Mouse (Mus musculus) T-helper 2 cell (primary cell): ENCODE data around the gene Il4ra.

Experiments used
- in situ Hi-C: fragments of 300-600 bp; cut with MboI, MseI; formaldehyde crosslinking; loops from one replicate; pipeline ENCODE4 v1.15.1; 2025; ENCODE audit warnings: high pct_unique_total_duplicates

Il4ra gene

GRCm38 (mm10) chr7:125551766-125552709 is at the start of gene Il4ra:
Il4ra (plus strand) TSS chr7:125552120.
- in situ Hi-C loops, result loop anchor here (5.0 kb wide), 1 partner anchor 65 kb away; no protein-coding TSS in a partner anchor

GRCm38 (mm10) chr7:125503374-125504092 is 48.4 kb upstream of the Il4ra start:
- in situ Hi-C loops, result no loop called here

- in situ Hi-C loops, result no loop called here
Observed at GRCm38 (mm10) chr7:125504618-125505017, 47.3 kb upstream of the Il4ra start.

- in situ Hi-C loops, result no loop called here
Observed at GRCm38 (mm10) chr7:125505568-125505967, 46.4 kb upstream of the Il4ra start.

GRCm38 (mm10) chr7:125507279-125507678 is 44.6 kb upstream of the Il4ra start:
- in situ Hi-C loops, result no loop called here

- in situ Hi-C loops, result no loop called here
Observed at GRCm38 (mm10) chr7:125511432-125511831, 40.5 kb upstream of the Il4ra start.

- in situ Hi-C loops, result no loop called here
Observed at GRCm38 (mm10) chr7:125511852-125512251, 40.1 kb upstream of the Il4ra start.

- in situ Hi-C loops, result no loop called here
Observed at GRCm38 (mm10) chr7:125515081-125515853, 36.7 kb upstream of the Il4ra start.

GRCm38 (mm10) chr7:125516723-125517122 is 35.2 kb upstream of the Il4ra start:
- in situ Hi-C loops, result no loop called here

GRCm38 (mm10) chr7:125517470-125517869 is 34.5 kb upstream of the Il4ra start:
- in situ Hi-C loops, result no loop called here

GRCm38 (mm10) chr7:125519715-125520114 is 32.2 kb upstream of the Il4ra start:
- in situ Hi-C loops, result no loop called here

GRCm38 (mm10) chr7:125523051-125523450 is 28.9 kb upstream of the Il4ra start:
- in situ Hi-C loops, result no loop called here

GRCm38 (mm10) chr7:125527186-125527585 is 24.7 kb upstream of the Il4ra start:
- in situ Hi-C loops, result no loop called here

- in situ Hi-C loops, result no loop called here
Observed at GRCm38 (mm10) chr7:125527901-125528580, 23.9 kb upstream of the Il4ra start.

GRCm38 (mm10) chr7:125539351-125539750 is 12.6 kb upstream of the Il4ra start:
- in situ Hi-C loops, result no loop called here

GRCm38 (mm10) chr7:125541026-125541425 is 10.9 kb upstream of the Il4ra start:
- in situ Hi-C loops, result no loop called here

GRCm38 (mm10) chr7:125541821-125542220 is 10.1 kb upstream of the Il4ra start:
- in situ Hi-C loops, result no loop called here

GRCm38 (mm10) chr7:125542335-125543050 is 9.4 kb upstream of the Il4ra start:
- in situ Hi-C loops, result no loop called here

GRCm38 (mm10) chr7:125543497-125543896 is 8.4 kb upstream of the Il4ra start:
- in situ Hi-C loops, result no loop called here

GRCm38 (mm10) chr7:125545331-125545730 is 6.6 kb upstream of the Il4ra start:
- in situ Hi-C loops, result no loop called here

GRCm38 (mm10) chr7:125546727-125547126 is 5.2 kb upstream of the Il4ra start:
- in situ Hi-C loops, result no loop called here
